Comparison of ENCODE assay signal across 12 mouse cellular contexts in genomic region chr5:119803411-119804251, GRCm38 (mm10). TPM values are rescaled to one million over a fixed set of nuclear protein-coding genes. Genes with fewer than 3 reads are reported as not detected.
DNase-seq lines count a peak whose midpoint lies in the region; ATAC-seq and TF ChIP-seq lines count a peak whose summit lies in the region.
"Had no signal": no experiment of that assay in that cellular context is flagged by ENCODE, and none has a peak within 500 bp of the region (broad histone marks: within the 10 kb centered on the region; RNA-seq: fewer than 3 reads in every experiment).

No protein-coding gene starts in this region.

- no peak overlapping the region for H3K4me2 ChIP-seq in forebrain, postnatal 0 days (ENCODE audit: low read depth)
- no peak overlapping the region for H3K4me2 ChIP-seq in forebrain, embryonic 12.5 days
- H3K4me2 ChIP-seq in midbrain, postnatal 0 days (ENCODE audit: low read depth, low read length, poor library complexity, severe bottlenecking), result no peak overlapping the region
- peak overlapping the region; percentile 72 for H3K4me2 ChIP-seq in heart, embryonic 15.5 days
- H3K4me2 ChIP-seq: embryonic facial prominence, embryonic 12.5 days had no signal

- ATAC-seq in forebrain, postnatal 0 days, result no peak
- ATAC-seq in forebrain, embryonic 12.5 days (ENCODE audit: low FRiP score), result no peak
- no peak for ATAC-seq in midbrain, postnatal 0 days (ENCODE audit: low FRiP score)
- no peak for ATAC-seq in heart, embryonic 15.5 days (replicated peaks; ENCODE audit: insufficient number of reproducible peaks, insufficient read depth, low FRiP score, low read depth)

- H3K36me3 ChIP-seq in forebrain, postnatal 0 days (ENCODE audit: insufficient read depth), result no peaks in the 10 kb centered on the region
- no peaks in the 10 kb centered on the region for H3K36me3 ChIP-seq in forebrain, embryonic 12.5 days (replicated peaks)
- H3K36me3 ChIP-seq in midbrain, embryonic 10.5 days, result no peaks in the 10 kb centered on the region
- H3K36me3 ChIP-seq in midbrain, postnatal 0 days (ENCODE audit: insufficient read depth, low read length), result no peaks in the 10 kb centered on the region
- no peaks in the 10 kb centered on the region for H3K36me3 ChIP-seq in heart, embryonic 15.5 days
- H3K36me3 ChIP-seq: embryonic facial prominence, embryonic 12.5 days had no signal

- H3K9me3 ChIP-seq in forebrain, postnatal 0 days (ENCODE audit: low read length), result no peaks in the 10 kb centered on the region
- H3K9me3 ChIP-seq in forebrain, embryonic 12.5 days, result no peaks in the 10 kb centered on the region
- no peaks in the 10 kb centered on the region for H3K9me3 ChIP-seq in midbrain, embryonic 10.5 days (replicated peaks)
- no peaks in the 10 kb centered on the region for H3K9me3 ChIP-seq in midbrain, postnatal 0 days (ENCODE audit: low read length)
- no peaks in the 10 kb centered on the region for H3K9me3 ChIP-seq in heart, embryonic 15.5 days (replicated peaks)
- H3K9me3 ChIP-seq: embryonic facial prominence, embryonic 12.5 days had no signal

- no peak for TF ChIP-seq CTCF in forebrain, postnatal 0 days (IDR thresholded peaks at IDR 0.05; ENCODE audit: low read depth)
- TF ChIP-seq CTCF in midbrain, postnatal 0 days (IDR thresholded peaks at IDR 0.05), result no peak

- 2% methylated on average over 64 of the region's 64 CpGs for WGBS in forebrain, postnatal 0 days
- under 1% methylated on average over 64 of the region's 64 CpGs for WGBS in forebrain, embryonic 12.5 days
- WGBS in midbrain, embryonic 10.5 days, result under 1% methylated on average over 64 of the region's 64 CpGs
- WGBS in midbrain, postnatal 0 days, result under 1% methylated on average over 64 of the region's 64 CpGs
- under 1% methylated on average over 64 of the region's 64 CpGs for WGBS in heart, embryonic 15.5 days

- H3K27me3 ChIP-seq in forebrain, postnatal 0 days (ENCODE audit: insufficient read depth, low read length), result peaks cover 100% of the 10 kb centered on the region
- H3K27me3 ChIP-seq in forebrain, embryonic 12.5 days, result peaks cover 100% of the 10 kb centered on the region
- H3K27me3 ChIP-seq in midbrain, embryonic 10.5 days (ENCODE audit: low read depth, poor library complexity, severe bottlenecking), result peaks cover 100% of the 10 kb centered on the region
- peaks cover 96% of the 10 kb centered on the region for H3K27me3 ChIP-seq in midbrain, postnatal 0 days (ENCODE audit: insufficient read depth, low read length)
- H3K27me3 ChIP-seq in heart, embryonic 15.5 days, result peaks cover 95% of the 10 kb centered on the region

- no peak overlapping the region for H3K9ac ChIP-seq in forebrain, postnatal 0 days
- H3K9ac ChIP-seq in forebrain, embryonic 12.5 days, result no peak overlapping the region
- no peak overlapping the region for H3K9ac ChIP-seq in midbrain, postnatal 0 days (replicated peaks; ENCODE audit: low read length, poor library complexity, severe bottlenecking)
- H3K9ac ChIP-seq in heart, embryonic 15.5 days, result peak overlapping the region; percentile 60
- H3K9ac ChIP-seq: embryonic facial prominence, embryonic 12.5 days; liver, embryonic 14.5 days had no signal

- H3K4me3 ChIP-seq in forebrain, postnatal 0 days (ENCODE audit: low read depth, low read length), result no peak overlapping the region
- H3K4me3 ChIP-seq in forebrain, embryonic 12.5 days (replicated peaks), result no peak overlapping the region
- H3K4me3 ChIP-seq in midbrain, embryonic 10.5 days, result no peak overlapping the region
- H3K4me3 ChIP-seq in midbrain, postnatal 0 days (ENCODE audit: low read depth, low read length), result no peak overlapping the region
- peak overlapping the region; percentile 47 for H3K4me3 ChIP-seq in heart, embryonic 15.5 days
- H3K4me3 ChIP-seq: embryonic facial prominence, embryonic 12.5 days had no signal

- H3K27ac ChIP-seq in forebrain, postnatal 0 days (ENCODE audit: low read depth, low read length), result no peak overlapping the region
- no peak overlapping the region for H3K27ac ChIP-seq in forebrain, embryonic 12.5 days
- H3K27ac ChIP-seq in midbrain, embryonic 10.5 days (replicated peaks), result no peak overlapping the region
- H3K27ac ChIP-seq in midbrain, postnatal 0 days (ENCODE audit: low read depth, low read length), result no peak overlapping the region
- H3K27ac ChIP-seq in heart, embryonic 15.5 days, result peak overlapping the region; percentile 48
- H3K27ac ChIP-seq: embryonic facial prominence, embryonic 12.5 days; liver, embryonic 14.5 days had no signal

- no peaks in the 10 kb centered on the region for H3K4me1 ChIP-seq in forebrain, postnatal 0 days (ENCODE audit: insufficient read depth)
- H3K4me1 ChIP-seq in forebrain, embryonic 12.5 days, result no peaks in the 10 kb centered on the region
- peaks cover 19% of the 10 kb centered on the region for H3K4me1 ChIP-seq in midbrain, embryonic 10.5 days
- no peaks in the 10 kb centered on the region for H3K4me1 ChIP-seq in midbrain, postnatal 0 days (ENCODE audit: insufficient read depth, low read length)
- peaks cover 29% of the 10 kb centered on the region; the same call in 1 of the 2 replicates for H3K4me1 ChIP-seq in heart, embryonic 15.5 days (replicated peaks)
- H3K4me1 ChIP-seq: embryonic facial prominence, embryonic 12.5 days had no signal

- DNase-seq in forebrain, postnatal 0 days, result peak; percentile 30
- DNase-seq in midbrain, embryonic 10.5 days (ENCODE audit: low spot score), result peak; percentile 51
- DNase-seq in midbrain, postnatal 0 days (ENCODE audit: low spot score), result no peak
- DNase-seq in retina, postnatal 1 day, result peak; percentile 46
- DNase-seq in cerebellum, adult 9-10 months, result no peak
- no peak for DNase-seq in kidney, postnatal 36 days
- DNase-seq: kidney, adult 2 months had no signal

RNA-seq across cellular contexts. Expression of gene Tbx5, which starts 28.8 kb away (rescaled TPM):
- total RNA-seq in forebrain, postnatal 0 days (2014; rRNA removed), result 0.10 TPM in 1 of 2 replicates, not detected in the other
- polyA plus RNA-seq in forebrain, postnatal 0 days (2015; fragmentation: Nextera tagmentation; extraction: Ambion mirVana), result not detected in 2 replicates
- 0.08 and 0.11 TPM in 2 replicates for polyA plus RNA-seq in forebrain, embryonic 12.5 days (2016; fragmentation: Nextera tagmentation; extraction: Ambion mirVana)
- polyA plus RNA-seq in midbrain, embryonic 10.5 days (2016; fragmentation: Nextera tagmentation; extraction: Ambion mirVana), result 0.10 and 0.20 TPM in 2 replicates
- total RNA-seq in midbrain, postnatal 0 days (2014; rRNA removed), result not detected in 2 replicates
- 0.04 TPM in 1 of 2 replicates, not detected in the other for polyA plus RNA-seq in midbrain, postnatal 0 days (2015; fragmentation: Nextera tagmentation; extraction: Ambion mirVana)
- polyA plus RNA-seq in heart, embryonic 15.5 days (2015; fragmentation: Nextera tagmentation; extraction: Ambion mirVana), result 30.1 and 33.8 TPM in 2 replicates
- total RNA-seq: layer of hippocampus, postnatal 10 days had no signal

Comparison
In these comparisons a context has a peak if more than half of its experiments do, and no peak if none do; other contexts are left out.
1. DNase-seq: peak in forebrain, postnatal 0 days (single experiment), midbrain, embryonic 10.5 days (single experiment) and retina, postnatal 1 day (single experiment); none in midbrain, postnatal 0 days (single experiment), cerebellum, adult 9-10 months (single experiment) and kidney, postnatal 36 days (0 of 2).
2. RNA of gene Tbx5, which starts 28.8 kb away (polyA plus RNA-seq): 30.1 to 33.8 TPM in heart, embryonic 15.5 days; 0.10 to 0.20 TPM in midbrain, embryonic 10.5 days, 0.08 to 0.11 TPM in forebrain, embryonic 12.5 days, 0.04 TPM in midbrain, postnatal 0 days and not detected in forebrain, postnatal 0 days; every median in the first group is over 10 times any median in the second.